Mouse (Mus musculus): ENCODE data around the gene Exoc4. TPM values are rescaled to one million over a fixed set of nuclear protein-coding genes. Genes with fewer than 3 reads are reported as not detected.
A peak's percentile ranks its signal among the peaks of the same experiment; 100 is the strongest.

Exoc4 gene
- total RNA-seq, 2 experiments from 2014 or later: 49.7 TPM

- intact Hi-C loops (cut with DNase I): no loop called here
- DNase-seq: no peak
These were observed 664.2 kb downstream of the Exoc4 start for GRCm38 (mm10) chr6:33913072-33913471.

- intact Hi-C loops (cut with DNase I): no loop called here
- no peak for DNase-seq
These were observed 664.6 kb downstream of the Exoc4 start for GRCm38 (mm10) chr6:33913486-33913885.

- intact Hi-C loops (cut with DNase I): no loop called here
- DNase-seq: no peak
These were observed 665.1 kb downstream of the Exoc4 start for GRCm38 (mm10) chr6:33913964-33914363.

- intact Hi-C loops (cut with DNase I): no loop called here
- DNase-seq: no peak
These were observed 674.7 kb downstream of the Exoc4 start for GRCm38 (mm10) chr6:33923571-33923970.

GRCm38 (mm10) chr6:33924888-33925287, 676.0 kb downstream of the Exoc4 start:
- no peak for DNase-seq
- intact Hi-C loops (cut with DNase I): loop anchor here (5.0 kb wide), 1 partner anchor 243 kb away; no protein-coding TSS in a partner anchor

- intact Hi-C loops (cut with DNase I): loop anchor here (2.0 to 5.0 kb wide), 2 partner anchors 247 to 633 kb away; no protein-coding TSS in a partner anchor
- DNase-seq: peak; percentile 87 to 90
These were observed 680.6 kb downstream of the Exoc4 start for GRCm38 (mm10) chr6:33929342-33930086.

GRCm38 (mm10) chr6:33930087-33930945, 681.4 kb downstream of the Exoc4 start:
- intact Hi-C loops (cut with DNase I): no loop called here

GRCm38 (mm10) chr6:33937906-33938305, 689.0 kb downstream of the Exoc4 start:
- intact Hi-C loops (cut with DNase I): no loop called here

More at GRCm38 (mm10) chr6:33930087-33930945, 681.4 kb downstream of the Exoc4 start:
- DNase-seq: no peak

GRCm38 (mm10) chr6:33939169-33939568, 690.3 kb downstream of the Exoc4 start:
- peak; percentile 13 to 43 for DNase-seq
- intact Hi-C loops (cut with DNase I): no loop called here

More at GRCm38 (mm10) chr6:33937906-33938305, 689.0 kb downstream of the Exoc4 start:
- no peak for DNase-seq

GRCm38 (mm10) chr6:33946911-33947489, 698.1 kb downstream of the Exoc4 start:
- intact Hi-C loops (cut with DNase I): no loop called here
- peak; percentile 61 to 73 for DNase-seq

GRCm38 (mm10) chr6:33950113-33950512, 701.2 kb downstream of the Exoc4 start:
- no peak for DNase-seq

GRCm38 (mm10) chr6:33955469-33955868, 706.6 kb downstream of the Exoc4 start:
- no peak for DNase-seq
- intact Hi-C loops (cut with DNase I): no loop called here

More at GRCm38 (mm10) chr6:33950113-33950512, 701.2 kb downstream of the Exoc4 start:
- intact Hi-C loops (cut with DNase I): no loop called here

- DNase-seq: no peak
- intact Hi-C loops (cut with DNase I): no loop called here
These were observed 709.4 kb downstream of the Exoc4 start for GRCm38 (mm10) chr6:33958281-33958680.

GRCm38 (mm10) chr6:33960766-33961165, 711.9 kb downstream of the Exoc4 start:
- intact Hi-C loops (cut with DNase I): no loop called here
- DNase-seq: no peak

- intact Hi-C loops (cut with DNase I): no loop called here
These were observed 714.2 kb downstream of the Exoc4 start for GRCm38 (mm10) chr6:33963092-33963491.

GRCm38 (mm10) chr6:33965571-33965970, 716.7 kb downstream of the Exoc4 start:
- no peak for DNase-seq
- intact Hi-C loops (cut with DNase I): no loop called here

More at GRCm38 (mm10) chr6:33963092-33963491, 714.2 kb downstream of the Exoc4 start:
- no peak for DNase-seq

- DNase-seq: no peak
- intact Hi-C loops (cut with DNase I): no loop called here
These were observed 719.9 kb downstream of the Exoc4 start for GRCm38 (mm10) chr6:33968746-33969145.

- intact Hi-C loops (cut with DNase I): no loop called here
These were observed 723.9 kb downstream of the Exoc4 start for GRCm38 (mm10) chr6:33972801-33973200.

GRCm38 (mm10) chr6:33976576-33976975, 727.7 kb downstream of the Exoc4 start:
- DNase-seq: no peak
- intact Hi-C loops (cut with DNase I): no loop called here

More at GRCm38 (mm10) chr6:33972801-33973200, 723.9 kb downstream of the Exoc4 start:
- DNase-seq: no peak

- DNase-seq: no peak
- intact Hi-C loops (cut with DNase I): no loop called here
These were observed 728.6 kb downstream of the Exoc4 start for GRCm38 (mm10) chr6:33977448-33977847.

- no peak for DNase-seq
- intact Hi-C loops (cut with DNase I): no loop called here
These were observed 729.0 kb downstream of the Exoc4 start for GRCm38 (mm10) chr6:33977880-33978279.

All from heart, postnatal 10 days (tissue).